Mouse (Mus musculus) G1E (cell line): Measurements from ENCODE around the gene Hoxc5. TPM values are rescaled to one million over a fixed set of nuclear protein-coding genes. Genes with fewer than 3 reads are reported as not detected.

ENCODE experiments used
- ATAC-seq: 2 replicates; pipeline ENCODE4 v1.8.0; 2016; ENCODE audit warnings: mild to moderate bottlenecking; ENCODE audit not compliant: insufficient number of reproducible peaks, poor library complexity, low FRiP score, severe bottlenecking; ENCODE audit errors: extremely low read depth
- DNase-seq: peaks from one replicate; pipeline ENCODE4 v3.0.0; 2012; ENCODE audit warnings: low spot score
- H3K27me3 ChIP-seq: 2 replicates; pipeline ENCODE4 v1.6.1; 2012; ENCODE audit warnings: mild to moderate bottlenecking, low read length, inconsistent platforms; ENCODE audit not compliant: insufficient read depth
- H3K36me3 ChIP-seq: replicated peaks from 2 replicates; pipeline ENCODE3; 2012; ENCODE audit warnings: mild to moderate bottlenecking, inconsistent platforms
- H3K4me1 ChIP-seq: 2 replicates; pipeline ENCODE4 v1.6.1; 2012; ENCODE audit warnings: low read depth, low read length, inconsistent platforms, mixed read lengths; ENCODE audit not compliant: insufficient read depth
- H3K4me3 ChIP-seq: 2 replicates; pipeline ENCODE4 v1.5.1; 2012; ENCODE audit warnings: low read depth, mild to moderate bottlenecking, inconsistent platforms, low read length, moderate library complexity, mixed read lengths
- H3K9me3 ChIP-seq: replicated peaks from 2 replicates; pipeline ENCODE4 v1.6.1; 2012; ENCODE audit warnings: inconsistent platforms
- CTCF ChIP-seq: IDR thresholded peaks from 2 replicates; pipeline ENCODE4 v1.5.1; 2012; ENCODE audit warnings: low read depth, low read length, inconsistent platforms, mixed read lengths
- GATA1 ChIP-seq: IDR thresholded peaks from 2 replicates; pipeline ENCODE4 v1.6.1; 2012; ENCODE audit warnings: borderline replicate concordance, low read length, inconsistent platforms, mixed read lengths
- GATA2 ChIP-seq: IDR thresholded peaks from 2 replicates; pipeline ENCODE4 v1.6.1; 2012; ENCODE audit warnings: low read depth, low read length, inconsistent platforms, borderline replicate concordance
- POLR2AphosphoS5 ChIP-seq: IDR thresholded peaks from 2 replicates; pipeline ENCODE4 v1.6.1; 2012; ENCODE audit warnings: low read depth, low read length, inconsistent platforms; ENCODE audit not compliant: insufficient replicate concordance
- TAL1 ChIP-seq: conservative IDR thresholded peaks from 2 replicates; pipeline ENCODE4 v1.6.1; 2012; ENCODE audit warnings: low read depth, low read length, inconsistent platforms, mixed read lengths
- polyA plus RNA-seq: library from polyadenylated mRNA; stranded (reverse); fragments of >175 nt; gene quantifications from 2 replicates; pipeline ENCODE4 v1.2.3, GENCODE M21; 2012
- total RNA-seq, 2 experiments: library from RNA; stranded (forward) in 1 of 2; stranded (reverse) in 1 of 2; fragments of 200-1000 nt in 1 of 2; fragments of >200 nt in 1 of 2; fragmentation: Nextera tagmentation in 1 of 2; gene quantifications; 2 replicates each; pipeline ENCODE4 v1.2.3; 2014 to 2017

Gene Hoxc5
- total and polyA plus RNA-seq, 3 experiments: 9.1 to 19.8 (median 12.4) TPM

DNA sequence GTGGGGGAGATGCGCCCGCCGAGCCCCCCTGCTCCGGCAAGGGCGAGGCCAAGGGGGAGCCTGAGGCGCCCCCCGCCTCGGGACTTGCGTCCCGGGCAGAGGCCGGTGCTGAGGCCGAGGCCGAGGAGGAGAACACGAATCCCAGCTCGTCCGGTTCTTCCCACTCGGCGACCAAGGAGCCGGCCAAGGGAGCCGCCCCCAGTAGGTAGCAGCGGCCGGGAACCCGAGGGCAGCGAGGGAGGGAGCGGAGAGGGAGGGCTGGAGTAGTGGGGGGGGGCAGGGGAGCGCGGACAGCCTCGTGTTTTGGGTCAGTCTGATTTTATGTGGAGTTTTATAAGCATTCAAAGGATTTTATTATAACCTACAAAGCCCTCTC is 12.2 kb upstream of the Hoxc5 start:
- DNase-seq (no peak), ATAC-seq (no peak)
- TF ChIP-seq GATA2 (no peak), CTCF (no peak), GATA1 (no peak), TAL1 (no peak), POLR2AphosphoS5 (no peak)
- no peaks in the 10 kb centered on the region for H3K9me3 ChIP-seq
- H3K27me3 ChIP-seq: peaks cover 92% of the 10 kb centered on the region
- H3K36me3 ChIP-seq: no peaks in the 10 kb centered on the region
- H3K4me1 ChIP-seq: peaks cover 20% of the 10 kb centered on the region
- no peak overlapping the region for H3K4me3 ChIP-seq

DNA sequence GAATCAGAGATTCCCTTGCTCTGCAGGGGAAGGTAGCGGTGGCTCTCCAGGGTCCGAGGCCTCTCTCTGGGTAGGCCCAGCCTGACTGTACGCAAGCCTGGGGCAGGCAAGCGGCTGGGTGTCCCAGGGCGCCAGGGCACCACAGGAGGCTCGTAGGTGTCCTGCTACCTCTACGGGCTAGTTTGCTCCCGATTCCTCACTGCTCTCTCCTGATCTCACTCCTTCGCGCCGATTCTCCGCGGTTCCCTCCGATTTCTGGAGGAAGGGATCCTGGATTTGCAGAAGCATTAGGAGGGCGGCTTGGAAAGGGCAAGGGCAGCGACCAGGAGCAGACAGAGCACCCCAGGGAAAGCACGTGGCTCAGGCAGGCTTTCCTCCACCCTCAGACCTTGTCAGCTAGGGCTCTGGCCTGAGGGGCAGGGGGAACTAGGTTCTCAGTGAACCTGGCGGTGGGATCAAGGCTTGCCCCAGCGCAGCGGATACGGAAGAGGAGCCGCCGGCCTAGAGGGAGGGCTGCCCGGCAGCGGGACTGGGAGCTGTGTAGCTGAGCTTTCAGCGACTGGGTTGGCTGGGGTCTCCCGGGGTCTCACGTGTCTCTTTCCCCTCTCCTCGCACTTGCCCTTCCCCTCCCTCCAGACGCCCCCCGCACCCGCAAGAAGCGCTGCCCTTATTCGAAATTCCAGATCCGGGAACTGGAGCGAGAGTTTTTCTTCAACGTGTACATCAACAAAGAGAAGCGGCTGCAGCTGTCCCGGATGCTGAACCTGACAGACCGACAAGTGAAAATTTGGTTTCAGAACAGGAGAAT is 11.2 kb upstream of the Hoxc5 start:
- peaks cover 20% of the 10 kb centered on the region for H3K4me1 ChIP-seq
- TF ChIP-seq TAL1 (no peak), CTCF (no peak), GATA1 (no peak), POLR2AphosphoS5 (no peak), GATA2 (no peak)
- H3K9me3 ChIP-seq: no peaks in the 10 kb centered on the region
- ATAC-seq (no peak), DNase-seq (no peak)
- H3K27me3 ChIP-seq: peaks cover 93% of the 10 kb centered on the region
- no peaks in the 10 kb centered on the region for H3K36me3 ChIP-seq
- H3K4me3 ChIP-seq: peak overlapping the region; percentile 38; the same call in 1 of the 2 replicates

DNA sequence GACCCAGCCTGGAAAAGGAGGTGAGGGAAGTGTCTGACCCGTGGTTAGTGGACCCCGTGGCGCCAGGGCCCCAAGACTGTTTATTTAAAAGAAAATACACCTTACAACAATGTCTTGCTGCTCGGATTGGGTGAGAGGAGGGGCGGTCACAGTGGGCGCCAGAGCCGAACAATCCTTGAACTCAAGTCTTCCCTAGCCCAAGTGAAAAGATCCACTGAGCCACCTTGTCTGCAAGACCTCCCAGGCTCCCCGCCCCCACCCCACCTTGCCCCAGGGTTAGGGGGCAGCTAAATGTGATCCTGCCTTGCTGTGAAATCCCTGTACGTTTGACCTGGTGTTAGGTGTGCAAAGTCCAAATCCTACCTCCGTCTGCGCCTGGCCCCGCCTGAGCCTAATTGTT is 10.3 kb upstream of the Hoxc5 start:
- Histone ChIP-seq H3K4me1 (peaks cover 22% of the 10 kb centered on the region), H3K27me3 (peaks cover 93% of the 10 kb centered on the region), H3K9me3 (no peaks in the 10 kb centered on the region), H3K36me3 (no peaks in the 10 kb centered on the region), H3K4me3 (no peak overlapping the region)
- ATAC-seq: no peak
- no peak for TF ChIP-seq CTCF
- TF ChIP-seq GATA1: no peak
- no peak for DNase-seq

DNA sequence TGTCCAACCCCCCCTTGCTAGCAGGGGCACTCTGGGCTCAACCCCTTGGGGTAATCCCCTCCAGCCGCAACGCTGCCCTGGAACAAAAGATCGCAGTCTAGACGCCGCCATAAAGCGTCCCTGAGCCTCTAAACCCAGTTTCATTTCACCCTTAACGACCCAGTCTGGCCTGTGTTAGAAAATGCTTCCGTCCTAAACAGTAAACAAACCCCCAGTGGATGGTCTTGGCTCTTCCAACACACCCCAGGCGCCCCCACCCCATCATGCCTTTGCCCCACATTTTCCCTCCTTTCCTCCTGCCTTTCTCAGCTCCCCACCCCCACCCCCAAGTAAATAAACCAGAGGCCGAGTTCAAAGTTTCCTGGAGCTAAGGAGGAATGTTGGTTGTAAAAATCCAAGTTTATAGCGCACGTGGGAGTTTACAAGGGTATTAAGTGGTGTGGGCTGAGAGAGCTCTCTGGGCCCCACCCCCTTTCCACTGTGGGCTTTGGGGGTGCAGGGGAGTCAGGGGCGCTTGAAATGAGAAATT is 7.5 kb upstream of the Hoxc5 start:
- no peak for ATAC-seq
- no peak for DNase-seq
- H3K36me3 ChIP-seq: no peaks in the 10 kb centered on the region
- H3K4me1 ChIP-seq: peaks cover 38% of the 10 kb centered on the region
- H3K27me3 ChIP-seq: peaks cover 92% of the 10 kb centered on the region
- H3K4me3 ChIP-seq: no peak overlapping the region
- TF ChIP-seq GATA2 (no peak), CTCF (no peak), POLR2AphosphoS5 (no peak), TAL1 (no peak), GATA1 (no peak)
- no peaks in the 10 kb centered on the region for H3K9me3 ChIP-seq

DNA sequence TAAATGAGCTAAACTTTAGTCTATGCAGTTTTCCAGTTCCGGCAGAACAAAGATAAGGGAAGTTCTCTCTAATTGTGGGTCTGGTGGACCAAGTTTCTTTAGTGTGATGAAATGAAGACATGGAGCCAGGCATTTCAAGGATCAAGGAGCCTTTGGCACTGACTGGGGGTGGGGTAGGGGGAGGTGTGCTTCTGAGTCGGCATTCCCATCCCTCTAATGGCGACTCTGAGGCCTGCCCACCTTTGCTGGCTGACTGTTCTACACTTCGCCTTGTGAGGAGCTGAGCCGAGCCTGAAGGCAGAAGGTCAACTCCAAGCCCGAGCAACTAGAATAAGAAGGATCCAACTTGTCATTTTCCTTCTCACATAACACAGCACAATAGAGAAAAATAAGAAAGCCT is 5.5 kb upstream of the Hoxc5 start:
- DNase-seq: no peak
- H3K36me3 ChIP-seq: no peaks in the 10 kb centered on the region
- H3K4me1 ChIP-seq: peaks cover 37% of the 10 kb centered on the region
- H3K9me3 ChIP-seq: no peaks in the 10 kb centered on the region
- no peak for ATAC-seq
- H3K4me3 ChIP-seq: no peak overlapping the region
- H3K27me3 ChIP-seq: peaks cover 89% of the 10 kb centered on the region
- TF ChIP-seq GATA2: no peak
- TF ChIP-seq CTCF: no peak
- no peak for TF ChIP-seq POLR2AphosphoS5
- TF ChIP-seq GATA1: no peak
- TF ChIP-seq TAL1: no peak

DNA sequence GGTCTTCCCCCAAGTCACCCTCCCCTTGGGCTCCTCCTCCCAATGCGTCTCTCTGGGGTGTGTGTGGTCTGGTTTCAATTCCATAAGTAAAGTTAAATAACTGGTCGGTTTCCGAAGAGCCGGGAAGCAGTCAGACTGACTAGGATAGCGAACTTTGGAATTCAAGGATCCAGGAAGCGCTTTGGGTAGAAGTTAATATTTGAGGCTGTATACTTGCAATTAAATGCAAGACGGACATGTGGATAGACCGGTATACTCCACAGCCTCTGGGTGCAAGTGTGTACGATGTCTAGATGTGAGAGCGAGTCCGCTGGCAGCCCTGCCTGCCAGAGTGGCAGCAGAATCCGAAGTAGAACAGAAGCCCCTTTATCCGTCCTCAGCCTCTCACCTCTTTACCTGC is 4.8 kb upstream of the Hoxc5 start:
- no peaks in the 10 kb centered on the region for H3K36me3 ChIP-seq
- ATAC-seq (no peak), DNase-seq (no peak)
- peaks cover 41% of the 10 kb centered on the region for H3K4me1 ChIP-seq
- H3K27me3 ChIP-seq: peaks cover 89% of the 10 kb centered on the region
- H3K9me3 ChIP-seq: no peaks in the 10 kb centered on the region
- TF ChIP-seq TAL1 (no peak), POLR2AphosphoS5 (no peak), CTCF (no peak), GATA1 (no peak), GATA2 (no peak)
- no peak overlapping the region for H3K4me3 ChIP-seq
